Mouse (Mus musculus) spleen, adult 2 months (tissue): ENCODE measurements around the gene Prss8.

Experiments used
- CTCF ChIP-seq: fragments of 200-500 bp; IDR thresholded peaks from 2 replicates; pipeline ENCODE4 v1.5.1; 2011; ENCODE audit warnings: mild to moderate bottlenecking, inconsistent platforms; ENCODE audit not compliant: insufficient read depth, insufficient read length, insufficient replicate concordance; ENCODE audit errors: extremely low read depth
- POLR2A ChIP-seq: fragments of 200-500 bp; IDR thresholded peaks from 2 replicates; pipeline ENCODE4 v1.6.1; 2011; ENCODE audit warnings: low read depth, low read length, inconsistent platforms

DNA sequence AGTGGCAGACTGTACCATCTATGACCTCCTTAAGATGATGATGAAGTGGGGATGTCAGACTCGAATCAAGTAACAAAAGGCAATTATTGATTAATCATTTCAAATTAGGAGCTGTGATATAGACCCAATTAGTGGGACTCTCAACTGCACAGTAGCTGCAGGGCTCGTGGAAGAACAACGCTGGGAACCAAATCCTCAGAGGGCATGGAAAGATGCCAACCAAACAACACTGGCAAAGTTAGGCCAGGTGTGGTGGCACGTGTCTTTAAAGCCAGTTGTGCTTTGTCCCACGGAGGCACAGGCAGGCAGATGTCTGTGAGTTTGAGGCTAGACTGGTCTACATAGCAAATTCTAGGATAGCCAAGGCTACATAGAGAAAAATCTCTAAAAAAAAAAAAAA lies 732 bp upstream of the Prss8 start:
- no peak for TF ChIP-seq POLR2A
- TF ChIP-seq CTCF = no peak
